Mouse (Mus musculus): ENCODE results near the gene Lipt2. TPM values are rescaled to one million over a fixed set of nuclear protein-coding genes. Genes with fewer than 3 reads are reported as not detected.

Lipt2 gene
- 16.9 and 17.0 TPM in 2 replicates for polyA plus RNA-seq (2015; fragmentation: Nextera tagmentation; extraction: Ambion mirVana)

- peak within 1 kb of the TSS; percentile 86 for H3K4me2 ChIP-seq
- H3K4me3 ChIP-seq (replicated peaks) = peak within 1 kb of the TSS; percentile 78
- H3K36me3 ChIP-seq = no peaks in the 10 kb centered on the region
- peak within 1 kb of the TSS; percentile 95 for H3K9ac ChIP-seq (replicated peaks)
- no peaks in the 10 kb centered on the region for H3K9me3 ChIP-seq (replicated peaks)
- ATAC-seq (ENCODE audit: low FRiP score) = peak; percentile 97
- peaks cover 8% of the 10 kb centered on the region for H3K4me1 ChIP-seq
- no peaks in the 10 kb centered on the region for H3K27me3 ChIP-seq (replicated peaks)
- H3K27ac ChIP-seq (replicated peaks) = peak within 1 kb of the TSS; percentile 97
- under 1% methylated on average over 78 of the region's 78 CpGs for WGBS
Observed at GRCm38 (mm10) chr7:100159105-100159841, at the start of gene Lipt2. Lipt2 (plus strand) TSS chr7:100159277.

- H3K36me3 ChIP-seq = peaks cover 39% of the 10 kb centered on the region
- ATAC-seq (ENCODE audit: low FRiP score) = no peak
- WGBS = 86% methylated on average over 10 of the region's 10 CpGs
Observed at GRCm38 (mm10) chr7:100111506-100111905, 47.6 kb upstream of the Lipt2 start.

GRCm38 (mm10) chr7:100113821-100114220 is 45.3 kb upstream of the Lipt2 start:
- Histone ChIP-seq H3K9me3 (replicated peaks) (no peaks in the 10 kb centered on the region), H3K27me3 (replicated peaks) (no peaks in the 10 kb centered on the region), H3K36me3 (peaks cover 50% of the 10 kb centered on the region), H3K9ac (replicated peaks) (no peak overlapping the region), H3K4me2 (no peak overlapping the region), H3K4me1 (no peaks in the 10 kb centered on the region), H3K4me3 (replicated peaks) (no peak overlapping the region), H3K27ac (replicated peaks) (no peak overlapping the region)
- 87% methylated on average over 7 of the region's 7 CpGs for WGBS
- no peak for ATAC-seq (ENCODE audit: low FRiP score)

More at GRCm38 (mm10) chr7:100111506-100111905, 47.6 kb upstream of the Lipt2 start:
- no peak overlapping the region for H3K9ac ChIP-seq (replicated peaks)
- no peak overlapping the region for H3K27ac ChIP-seq (replicated peaks)
- H3K9me3 ChIP-seq (replicated peaks) = no peaks in the 10 kb centered on the region
- no peaks in the 10 kb centered on the region for H3K27me3 ChIP-seq (replicated peaks)
- no peak overlapping the region for H3K4me3 ChIP-seq (replicated peaks)
- no peak overlapping the region for H3K4me2 ChIP-seq
- no peaks in the 10 kb centered on the region for H3K4me1 ChIP-seq

- Histone ChIP-seq H3K4me1 (no peaks in the 10 kb centered on the region), H3K27ac (replicated peaks) (no peak overlapping the region), H3K27me3 (replicated peaks) (no peaks in the 10 kb centered on the region), H3K36me3 (peaks cover 53% of the 10 kb centered on the region), H3K4me3 (replicated peaks) (no peak overlapping the region), H3K9ac (replicated peaks) (no peak overlapping the region), H3K4me2 (no peak overlapping the region), H3K9me3 (replicated peaks) (no peaks in the 10 kb centered on the region)
- 92% methylated on average over 6 of the region's 6 CpGs for whole genome bisulfite sequencing
- no peak for ATAC-seq (ENCODE audit: low FRiP score)
Observed at GRCm38 (mm10) chr7:100114279-100114678, 44.8 kb upstream of the Lipt2 start.

GRCm38 (mm10) chr7:100120791-100121261 is 38.3 kb upstream of the Lipt2 start:
- WGBS = 0% methylated on average over 25 of the region's 25 CpGs
- Histone ChIP-seq H3K9me3 (replicated peaks) (no peaks in the 10 kb centered on the region), H3K4me1 (peaks cover 19% of the 10 kb centered on the region), H3K9ac (replicated peaks) (peak overlapping the region; percentile 87), H3K4me2 (peak overlapping the region; percentile 81), H3K4me3 (replicated peaks) (peak overlapping the region; percentile 100), H3K36me3 (peaks cover 26% of the 10 kb centered on the region), H3K27ac (replicated peaks) (peak overlapping the region; percentile 87), H3K27me3 (replicated peaks) (no peaks in the 10 kb centered on the region)
- peak; percentile 68 for ATAC-seq (ENCODE audit: low FRiP score)

GRCm38 (mm10) chr7:100121376-100121789 is 37.7 kb upstream of the Lipt2 start, which contains the start of gene Pold3:
Pold3 (minus strand) TSS chr7:100121565.
- WGBS = under 1% methylated on average over 33 of the region's 33 CpGs
- Histone ChIP-seq H3K4me1 (peaks cover 19% of the 10 kb centered on the region), H3K27me3 (replicated peaks) (no peaks in the 10 kb centered on the region), H3K4me2 (peak within 1 kb of the TSS; percentile 81), H3K4me3 (replicated peaks) (peak within 1 kb of the TSS; percentile 100), H3K9me3 (replicated peaks) (no peaks in the 10 kb centered on the region), H3K36me3 (peaks cover 24% of the 10 kb centered on the region), H3K27ac (replicated peaks) (peak within 1 kb of the TSS; percentile 87), H3K9ac (replicated peaks) (peak within 1 kb of the TSS; percentile 87)
- ATAC-seq (ENCODE audit: low FRiP score) = peak; percentile 96

GRCm38 (mm10) chr7:100123486-100123885 is 35.6 kb upstream of the Lipt2 start:
- Histone ChIP-seq H3K27ac (replicated peaks) (no peak overlapping the region), H3K4me2 (no peak overlapping the region), H3K4me1 (peaks cover 19% of the 10 kb centered on the region), H3K9ac (replicated peaks) (no peak overlapping the region), H3K27me3 (replicated peaks) (no peaks in the 10 kb centered on the region), H3K4me3 (replicated peaks) (no peak overlapping the region), H3K9me3 (replicated peaks) (no peaks in the 10 kb centered on the region), H3K36me3 (peaks cover 6% of the 10 kb centered on the region)
- no peak for ATAC-seq (ENCODE audit: low FRiP score)
- WGBS = 60% methylated on average over 6 of the region's 6 CpGs

- Histone ChIP-seq H3K9ac (replicated peaks) (no peak overlapping the region), H3K4me1 (peaks cover 19% of the 10 kb centered on the region), H3K27ac (replicated peaks) (no peak overlapping the region), H3K36me3 (no peaks in the 10 kb centered on the region), H3K9me3 (replicated peaks) (no peaks in the 10 kb centered on the region), H3K4me3 (replicated peaks) (no peak overlapping the region), H3K27me3 (replicated peaks) (no peaks in the 10 kb centered on the region), H3K4me2 (no peak overlapping the region)
- no peak for ATAC-seq (ENCODE audit: low FRiP score)
- 81% methylated on average over 2 of the region's 2 CpGs for WGBS
Observed at GRCm38 (mm10) chr7:100124211-100124610, 34.9 kb upstream of the Lipt2 start.

- H3K4me2 ChIP-seq = no peak overlapping the region
- no peak for ATAC-seq (ENCODE audit: low FRiP score)
- no peak overlapping the region for H3K27ac ChIP-seq (replicated peaks)
- WGBS = 74% methylated on average over 4 of the region's 4 CpGs
- H3K4me1 ChIP-seq = peaks cover 13% of the 10 kb centered on the region
- no peak overlapping the region for H3K9ac ChIP-seq (replicated peaks)
- H3K36me3 ChIP-seq = no peaks in the 10 kb centered on the region
- H3K27me3 ChIP-seq (replicated peaks) = no peaks in the 10 kb centered on the region
- no peaks in the 10 kb centered on the region for H3K9me3 ChIP-seq (replicated peaks)
- no peak overlapping the region for H3K4me3 ChIP-seq (replicated peaks)
Observed at GRCm38 (mm10) chr7:100125166-100125565, 33.9 kb upstream of the Lipt2 start.

- Histone ChIP-seq H3K36me3 (no peaks in the 10 kb centered on the region), H3K9me3 (replicated peaks) (no peaks in the 10 kb centered on the region), H3K27ac (replicated peaks) (no peak overlapping the region), H3K4me2 (no peak overlapping the region), H3K9ac (replicated peaks) (no peak overlapping the region), H3K27me3 (replicated peaks) (no peaks in the 10 kb centered on the region), H3K4me1 (0 out of 2 replicates have a peak, but pooled peaks cover 8% of the 10 kb centered on the region), H3K4me3 (replicated peaks) (no peak overlapping the region)
- 89% methylated on average over 7 of the region's 7 CpGs for WGBS
- no peak for ATAC-seq (ENCODE audit: low FRiP score)
Observed at GRCm38 (mm10) chr7:100126514-100126913, 32.6 kb upstream of the Lipt2 start.

- 89% methylated on average over 7 of the region's 7 CpGs for WGBS
- Histone ChIP-seq H3K4me3 (replicated peaks) (no peak overlapping the region), H3K27me3 (replicated peaks) (no peaks in the 10 kb centered on the region), H3K4me2 (no peak overlapping the region), H3K27ac (replicated peaks) (no peak overlapping the region), H3K9ac (replicated peaks) (no peak overlapping the region), H3K36me3 (no peaks in the 10 kb centered on the region), H3K9me3 (replicated peaks) (no peaks in the 10 kb centered on the region), H3K4me1 (no peaks in the 10 kb centered on the region)
- ATAC-seq (ENCODE audit: low FRiP score) = no peak
Observed at GRCm38 (mm10) chr7:100128262-100129041, 30.6 kb upstream of the Lipt2 start.
